Mouse (Mus musculus): ENCODE results near the gene Ecel1. TPM values are rescaled to one million over a fixed set of nuclear protein-coding genes. Genes with fewer than 3 reads are reported as not detected.

Ecel1 gene
- polyA plus RNA-seq, 1 experiment from 2014 or later = 5.7 TPM

Other genes starting within 250 kb of the Ecel1 start
- gene Alppl2, start 66.6 kb downstream of the Ecel1 start, polyA plus RNA-seq (2015; fragmentation: Nextera tagmentation; extraction: Ambion mirVana) = not detected in 2 replicates
- 39.3 and 39.8 TPM in 2 replicates for gene Alpi, start 54.9 kb downstream of the Ecel1 start, polyA plus RNA-seq (2015; fragmentation: Nextera tagmentation; extraction: Ambion mirVana)
- 0.08 TPM in 1 of 2 replicates, not detected in the other for gene Akp3, start 31.5 kb downstream of the Ecel1 start, polyA plus RNA-seq (2015; fragmentation: Nextera tagmentation; extraction: Ambion mirVana)
- not detected in 2 replicates for gene Prss56, start 26.8 kb upstream of the Ecel1 start, polyA plus RNA-seq (2015; fragmentation: Nextera tagmentation; extraction: Ambion mirVana)
- gene Chrnd, start 34.1 kb upstream of the Ecel1 start, polyA plus RNA-seq (2015; fragmentation: Nextera tagmentation; extraction: Ambion mirVana) = 0.10 and 2.0 TPM in 2 replicates
- gene Chrng, start 48.1 kb upstream of the Ecel1 start, polyA plus RNA-seq (2015; fragmentation: Nextera tagmentation; extraction: Ambion mirVana) = 0.16 and 5.7 TPM in 2 replicates
- 147 and 150 TPM in 2 replicates for gene Eif4e2, start 57.4 kb upstream of the Ecel1 start, polyA plus RNA-seq (2015; fragmentation: Nextera tagmentation; extraction: Ambion mirVana)
- 0.46 and 0.54 TPM in 2 replicates for gene Efhd1, start 107.8 kb upstream of the Ecel1 start, polyA plus RNA-seq (2015; fragmentation: Nextera tagmentation; extraction: Ambion mirVana)
- 43.1 and 47.0 TPM in 2 replicates for gene Gigyf2, start 170.5 kb upstream of the Ecel1 start, polyA plus RNA-seq (2015; fragmentation: Nextera tagmentation; extraction: Ambion mirVana)
- 5.0 and 5.4 TPM in 2 replicates for gene Kcnj13, start 238.2 kb upstream of the Ecel1 start, polyA plus RNA-seq (2015; fragmentation: Nextera tagmentation; extraction: Ambion mirVana)

All from stomach, embryonic 16.5 days (tissue).